Mouse (Mus musculus) right cerebral cortex, postnatal 10 days (tissue): Measurements from ENCODE around the gene Maml3.

Source experiments
- DNase-seq, 2 experiments: peaks; one replicate each; pipeline ENCODE4 v3.0.0; 2021; ENCODE audit warnings: low spot score in 2 of 2

Maml3 gene

DNA sequence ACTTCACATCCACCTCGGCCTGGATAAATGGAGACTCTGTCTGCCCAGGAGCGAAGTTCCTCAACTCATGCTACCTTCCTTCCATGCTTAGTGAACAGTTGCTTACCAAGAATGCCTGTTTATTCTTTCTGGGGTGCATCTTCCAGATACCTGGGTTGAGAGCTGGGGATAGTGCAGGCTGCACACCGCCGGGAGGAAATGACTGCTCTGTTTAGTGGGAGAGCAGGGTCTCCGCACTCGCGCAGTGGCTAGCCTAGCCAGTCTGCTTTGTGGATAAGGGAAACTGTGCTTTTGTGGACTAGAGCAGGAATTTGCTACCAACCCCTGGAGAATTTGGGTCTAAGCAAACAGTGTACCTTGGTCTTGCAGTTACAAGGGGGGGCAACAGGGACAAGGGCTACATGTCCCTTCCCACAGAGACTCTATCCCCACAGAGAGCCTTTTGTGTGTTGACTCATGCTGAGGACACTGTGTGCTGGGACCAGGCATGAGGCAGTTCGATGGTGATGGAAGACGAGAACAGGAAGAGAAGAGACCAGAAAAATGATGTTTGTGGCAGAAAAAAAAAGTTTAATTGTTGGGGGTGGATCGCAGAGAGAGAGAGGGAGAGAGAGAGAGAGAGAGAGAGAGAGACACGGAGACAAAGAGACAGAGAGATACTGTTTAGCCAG lies 442.9 kb downstream of the Maml3 start:
- no peak for DNase-seq

GRCm38 (mm10) chr3:51661376-51661775 lies 443.5 kb downstream of the Maml3 start:
- DNase-seq = no peak

GRCm38 (mm10) chr3:51660821-51661276 lies 444.0 kb downstream of the Maml3 start:
- no peak for DNase-seq

- DNase-seq = no peak
Measured at GRCm38 (mm10) chr3:51660060-51660459, 444.8 kb downstream of the Maml3 start, which contains the start of gene Mgst2. TSS of gene Mgst2 (plus strand) at chr3:51660360.

- DNase-seq = no peak
Measured at GRCm38 (mm10) chr3:51659415-51659814, 445.5 kb downstream of the Maml3 start.

- no peak for DNase-seq
Measured at GRCm38 (mm10) chr3:51654303-51655055, 450.4 kb downstream of the Maml3 start.

GRCm38 (mm10) chr3:51652701-51653100 lies 452.2 kb downstream of the Maml3 start:
- peak; percentile 35 to 43 for DNase-seq

DNA sequence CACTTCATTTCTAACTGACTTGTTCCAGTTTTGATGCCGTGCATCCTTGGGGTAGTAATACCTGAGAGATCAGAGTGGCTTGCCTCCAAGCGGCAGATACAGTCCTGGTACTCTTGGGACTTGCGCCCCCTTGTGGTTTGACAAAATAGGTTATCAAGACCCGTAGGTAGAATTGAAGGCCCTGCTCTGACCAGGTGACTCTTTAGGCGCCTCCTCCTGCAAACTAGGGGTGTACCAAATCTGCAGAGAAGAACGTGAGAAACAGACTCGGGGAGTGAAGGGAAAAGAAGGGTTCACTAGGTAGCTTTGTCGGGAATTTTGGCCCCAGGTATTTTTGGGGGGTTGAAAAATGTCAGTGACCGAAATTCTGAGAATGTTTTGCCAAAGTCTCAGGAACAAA lies 452.6 kb downstream of the Maml3 start:
- peak; percentile 79 to 85 for DNase-seq

DNA sequence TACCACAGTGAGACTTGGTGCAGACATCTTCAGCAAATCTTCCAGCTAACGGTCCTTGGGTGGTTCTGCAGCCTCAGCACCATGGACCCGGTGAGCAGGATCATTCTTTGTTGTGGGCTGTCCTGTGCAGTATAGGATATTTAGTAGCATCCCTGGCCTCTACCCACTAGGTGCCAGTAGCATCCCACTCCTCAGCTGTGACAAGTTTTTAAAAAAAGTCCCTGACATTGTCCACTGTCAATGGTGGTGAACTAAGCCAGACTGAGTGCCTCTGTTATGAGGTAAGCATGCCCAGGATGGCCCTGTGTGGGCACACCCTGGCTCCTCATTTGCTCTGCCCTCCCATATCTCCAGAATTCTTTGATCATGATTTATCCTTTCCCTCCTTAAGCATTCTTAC lies 453.7 kb downstream of the Maml3 start:
- peak in 1 of 2 experiments; percentile 34 for DNase-seq

DNA sequence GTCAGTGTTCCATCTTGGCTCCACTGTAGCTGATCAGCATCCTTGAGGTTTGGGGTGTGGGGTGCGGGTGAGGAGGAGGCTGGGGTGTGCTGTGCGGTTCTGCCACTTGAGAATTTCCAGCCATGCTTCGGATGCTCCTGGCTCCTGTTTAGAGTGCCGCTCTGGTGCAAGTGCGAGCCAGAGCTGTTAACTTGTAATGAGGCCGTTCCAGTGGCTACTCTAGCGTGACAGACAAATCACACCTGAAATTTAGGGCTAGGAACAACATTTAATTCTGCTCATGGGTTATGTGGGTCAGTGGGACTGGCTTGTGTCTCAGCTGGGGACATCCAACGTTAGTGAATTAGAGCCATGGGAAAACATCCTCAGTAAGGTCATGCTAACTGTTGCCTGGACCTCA lies 454.9 kb downstream of the Maml3 start:
- DNase-seq = no peak

- DNase-seq = no peak
Measured at GRCm38 (mm10) chr3:51649426-51649825, 455.4 kb downstream of the Maml3 start.

GRCm38 (mm10) chr3:51648037-51648664 lies 456.7 kb downstream of the Maml3 start:
- DNase-seq = peak; percentile 89 to 90

DNA sequence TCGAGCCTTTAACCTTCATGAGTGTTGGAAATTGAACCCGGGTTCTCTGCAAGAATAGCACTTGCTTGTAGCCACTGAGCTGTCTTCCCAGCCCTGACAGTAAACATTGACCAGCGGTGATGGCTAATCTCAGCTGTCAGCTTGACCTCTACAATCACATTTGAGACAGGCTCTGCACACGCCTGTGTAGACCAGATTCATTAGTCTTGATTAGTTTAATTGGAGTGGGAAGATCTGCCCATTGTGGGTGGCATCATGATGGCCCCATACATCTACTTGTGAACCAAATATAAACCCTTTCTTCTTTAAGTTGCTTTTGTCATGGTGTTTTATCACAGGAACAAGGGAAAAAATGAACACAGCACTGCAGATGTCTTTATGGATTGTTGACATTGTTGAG lies 457.5 kb downstream of the Maml3 start:
- DNase-seq = no peak

DNA sequence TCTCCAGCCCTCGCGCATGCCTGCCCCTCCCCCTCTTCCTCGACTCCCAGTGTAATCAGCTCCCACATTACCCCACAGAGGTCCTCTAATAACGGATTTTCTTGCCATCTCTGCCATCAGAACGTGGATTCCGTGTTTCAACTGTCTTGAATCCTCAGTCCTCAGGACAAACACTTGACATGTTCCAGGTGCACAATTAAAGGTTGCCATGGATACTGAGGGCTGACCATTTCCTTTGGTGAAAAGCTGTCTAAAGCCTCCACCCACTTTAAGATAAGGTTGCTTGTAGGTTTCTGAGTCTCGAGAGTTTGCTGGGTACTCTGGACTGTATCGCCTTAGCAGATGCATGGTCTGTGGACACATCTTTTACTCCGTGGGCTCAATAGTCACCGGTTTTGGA lies 458.6 kb downstream of the Maml3 start:
- no peak for DNase-seq

DNA sequence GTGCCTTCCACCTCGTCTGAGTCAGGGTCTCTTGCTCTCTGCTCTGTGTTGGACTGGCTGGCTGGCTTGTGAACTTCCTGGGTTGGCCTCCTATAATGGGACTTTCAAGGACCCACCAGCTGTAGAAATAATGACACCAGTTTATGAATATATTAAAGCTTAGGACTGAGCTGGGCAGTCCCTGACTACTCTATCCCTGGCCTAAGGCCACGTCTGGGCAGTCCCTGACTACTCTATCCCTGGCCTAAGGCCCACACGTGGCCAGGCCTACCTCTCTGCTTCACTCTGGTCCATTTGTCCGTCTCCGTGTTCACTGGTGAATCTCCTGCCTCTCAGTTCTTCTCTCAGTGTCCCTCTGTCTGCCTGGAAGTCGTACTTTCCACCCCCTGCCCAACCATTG lies 459.4 kb downstream of the Maml3 start:
- no peak for DNase-seq

GRCm38 (mm10) chr3:51638260-51638659 lies 466.6 kb downstream of the Maml3 start:
- DNase-seq = no peak

- DNase-seq = no peak
Measured at GRCm38 (mm10) chr3:51637326-51637725, 467.6 kb downstream of the Maml3 start.

DNA sequence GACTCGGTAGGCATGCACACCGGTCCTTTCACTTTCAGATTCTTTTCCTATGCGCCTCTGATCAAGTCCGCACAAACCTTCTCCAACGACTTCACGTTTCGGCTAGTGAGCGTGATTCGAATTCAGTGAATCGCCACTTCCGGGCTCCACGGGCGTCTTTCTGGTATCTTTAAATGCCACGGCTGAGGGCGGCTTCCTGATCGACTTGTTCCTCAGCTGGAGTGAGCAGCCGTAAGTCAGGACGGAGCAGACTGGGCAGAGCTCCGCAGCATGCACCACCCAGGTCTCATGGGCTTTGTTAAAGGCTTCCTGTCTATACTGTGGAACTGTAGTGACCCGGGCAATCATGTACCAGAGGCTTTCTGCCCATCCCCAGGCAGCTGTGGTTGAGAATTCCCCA lies 468.2 kb downstream of the Maml3 start:
- no peak for DNase-seq

DNA sequence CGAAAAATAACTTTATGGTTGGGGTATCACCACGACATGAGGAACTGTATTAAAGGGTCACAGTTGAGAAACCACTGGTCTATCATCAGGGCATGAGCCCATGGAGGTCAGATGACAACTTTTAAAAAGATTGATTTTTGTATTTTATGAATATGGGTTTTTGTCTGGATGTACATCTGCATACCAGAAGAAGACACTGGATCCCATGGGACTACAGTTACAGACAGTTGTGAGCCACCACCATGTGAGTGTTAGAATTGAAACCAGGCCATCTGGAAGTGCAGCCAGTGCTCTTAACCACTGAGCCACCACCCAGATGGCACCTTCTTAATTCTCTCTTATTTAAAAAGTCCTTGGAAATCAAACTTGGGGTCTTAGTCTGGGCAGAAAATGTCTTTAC lies 468.9 kb downstream of the Maml3 start:
- DNase-seq = no peak
